Mouse (Mus musculus): ENCODE measurements around the gene Rcan2. TPM values are rescaled to one million over a fixed set of nuclear protein-coding genes. Genes with fewer than 3 reads are reported as not detected.

Rcan2 gene
- polyA plus RNA-seq, 1 experiment from 2014 or later, result 62.3 TPM

DNA sequence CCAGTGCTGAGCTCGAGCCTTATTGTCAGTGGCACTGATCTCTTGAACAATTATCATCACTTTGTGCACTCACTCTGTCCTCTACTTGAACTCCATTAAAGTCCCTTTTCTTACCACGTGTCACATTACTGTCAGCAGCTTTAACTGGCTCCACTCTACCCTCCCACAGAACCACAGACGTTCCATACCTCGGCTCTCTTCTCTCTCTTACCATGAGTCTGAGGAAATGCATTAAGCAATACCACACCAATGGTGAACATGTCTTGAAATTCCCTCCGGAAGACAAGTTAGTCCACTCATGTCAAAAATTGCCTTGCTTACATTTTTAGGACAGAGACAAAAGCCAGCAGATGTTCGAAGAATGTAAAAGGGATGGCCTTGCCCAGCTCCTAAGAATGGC lies 267.7 kb downstream of the Rcan2 start:
- no peaks in the 10 kb centered on the region for H3K4me1 ChIP-seq (replicated peaks)
- H3K9me3 ChIP-seq, result no peaks in the 10 kb centered on the region
- no peak overlapping the region for H3K4me2 ChIP-seq (replicated peaks)
- no peaks in the 10 kb centered on the region for H3K36me3 ChIP-seq
- ATAC-seq, result no peak
- H3K9ac ChIP-seq (replicated peaks), result no peak overlapping the region
- no peak overlapping the region for H3K4me3 ChIP-seq (replicated peaks)
- H3K27ac ChIP-seq, result no peak overlapping the region
- WGBS, result 80% methylated on average over 6 of the region's 6 CpGs
- no peaks in the 10 kb centered on the region for H3K27me3 ChIP-seq

DNA sequence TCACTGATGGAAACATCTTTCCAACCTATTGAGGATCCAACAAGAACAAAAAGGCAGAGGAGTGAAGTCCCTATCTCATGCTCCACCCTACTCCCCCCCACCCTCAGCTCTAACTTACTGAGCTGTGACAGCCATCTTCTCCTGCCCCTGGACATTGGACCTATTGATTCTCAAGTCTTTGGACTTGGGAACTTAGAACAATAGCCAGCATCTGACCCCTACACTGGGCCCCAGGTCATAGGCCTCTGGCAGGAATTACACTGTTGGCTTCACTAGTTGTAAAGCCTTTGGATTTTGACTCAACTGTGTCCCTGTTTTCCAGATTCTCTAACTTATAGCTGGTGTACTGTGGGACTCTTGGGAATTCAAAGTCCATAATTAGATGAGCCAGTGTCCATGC lies 270.5 kb downstream of the Rcan2 start:
- Histone ChIP-seq H3K4me3 (replicated peaks) (no peak overlapping the region), H3K27ac (no peak overlapping the region), H3K9me3 (no peaks in the 10 kb centered on the region), H3K9ac (replicated peaks) (no peak overlapping the region), H3K36me3 (no peaks in the 10 kb centered on the region), H3K27me3 (no peaks in the 10 kb centered on the region), H3K4me1 (replicated peaks) (no peaks in the 10 kb centered on the region), H3K4me2 (replicated peaks) (no peak overlapping the region)
- no peak for ATAC-seq

DNA sequence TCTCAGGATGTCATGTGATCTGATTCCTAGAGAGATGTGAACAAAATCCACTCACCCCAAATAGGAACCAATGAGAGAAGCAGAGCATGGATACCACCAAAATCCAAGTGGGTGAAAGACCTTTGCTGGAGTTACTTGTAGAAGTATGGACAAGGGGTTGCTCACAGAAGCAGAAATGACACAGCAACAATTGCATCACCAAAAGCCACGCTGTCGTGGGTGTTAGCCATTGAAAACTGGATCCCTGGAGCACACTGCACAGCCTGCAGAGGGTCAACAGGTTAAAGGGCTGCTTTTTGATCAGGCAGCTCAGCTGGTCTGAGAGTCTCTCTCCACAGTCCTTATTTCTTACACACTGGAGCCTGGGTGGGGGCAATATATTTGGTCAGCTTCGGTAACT lies 274.4 kb downstream of the Rcan2 start:
- WGBS, result 81% methylated on average over 3 of the region's 3 CpGs
- peaks cover 9% of the 10 kb centered on the region for H3K4me1 ChIP-seq (replicated peaks)
- ATAC-seq, result no peak
- H3K27ac ChIP-seq, result no peak overlapping the region
- no peaks in the 10 kb centered on the region for H3K27me3 ChIP-seq
- H3K9ac ChIP-seq (replicated peaks), result no peak overlapping the region
- H3K36me3 ChIP-seq, result peaks cover 1% of the 10 kb centered on the region
- no peaks in the 10 kb centered on the region for H3K9me3 ChIP-seq
- no peak overlapping the region for H3K4me3 ChIP-seq (replicated peaks)
- H3K4me2 ChIP-seq (replicated peaks), result no peak overlapping the region

DNA sequence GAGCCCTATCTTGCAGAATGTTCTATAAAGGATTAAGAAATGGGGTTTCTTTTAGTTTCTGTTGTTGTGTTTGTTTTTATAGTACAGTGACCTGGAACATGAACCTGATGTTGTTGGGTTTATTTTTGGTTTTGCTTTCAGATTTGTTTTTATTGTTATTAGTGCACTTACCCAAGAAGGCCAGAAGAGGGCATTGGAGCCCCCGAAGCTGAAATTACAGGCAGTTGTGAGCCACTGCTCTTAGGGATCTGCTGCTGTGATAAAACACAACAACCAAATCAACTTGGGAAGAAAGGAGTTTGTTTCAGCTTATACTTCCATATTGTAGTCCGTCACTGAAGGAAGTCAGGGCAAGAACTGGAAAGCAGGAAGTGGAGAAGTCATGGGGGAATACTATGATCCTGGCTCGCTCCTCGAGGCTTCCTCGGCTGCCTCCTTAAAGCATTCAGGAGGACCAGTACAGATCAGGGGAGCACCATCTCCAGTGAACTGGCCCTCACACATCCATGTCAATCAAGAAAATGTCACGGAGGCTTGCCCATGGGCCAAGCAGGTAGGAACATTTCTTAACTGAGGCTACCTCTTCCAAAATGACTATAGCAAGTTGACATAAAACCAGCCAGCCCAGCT lies 275.0 kb downstream of the Rcan2 start:
- Histone ChIP-seq H3K27me3 (no peaks in the 10 kb centered on the region), H3K27ac (no peak overlapping the region), H3K36me3 (peaks cover 7% of the 10 kb centered on the region), H3K4me1 (replicated peaks) (peaks cover 9% of the 10 kb centered on the region), H3K4me2 (replicated peaks) (no peak overlapping the region), H3K4me3 (replicated peaks) (no peak overlapping the region), H3K9me3 (no peaks in the 10 kb centered on the region), H3K9ac (replicated peaks) (no peak overlapping the region)
- no peak for ATAC-seq
- WGBS, result 56% methylated on average over 6 of the region's 6 CpGs

DNA sequence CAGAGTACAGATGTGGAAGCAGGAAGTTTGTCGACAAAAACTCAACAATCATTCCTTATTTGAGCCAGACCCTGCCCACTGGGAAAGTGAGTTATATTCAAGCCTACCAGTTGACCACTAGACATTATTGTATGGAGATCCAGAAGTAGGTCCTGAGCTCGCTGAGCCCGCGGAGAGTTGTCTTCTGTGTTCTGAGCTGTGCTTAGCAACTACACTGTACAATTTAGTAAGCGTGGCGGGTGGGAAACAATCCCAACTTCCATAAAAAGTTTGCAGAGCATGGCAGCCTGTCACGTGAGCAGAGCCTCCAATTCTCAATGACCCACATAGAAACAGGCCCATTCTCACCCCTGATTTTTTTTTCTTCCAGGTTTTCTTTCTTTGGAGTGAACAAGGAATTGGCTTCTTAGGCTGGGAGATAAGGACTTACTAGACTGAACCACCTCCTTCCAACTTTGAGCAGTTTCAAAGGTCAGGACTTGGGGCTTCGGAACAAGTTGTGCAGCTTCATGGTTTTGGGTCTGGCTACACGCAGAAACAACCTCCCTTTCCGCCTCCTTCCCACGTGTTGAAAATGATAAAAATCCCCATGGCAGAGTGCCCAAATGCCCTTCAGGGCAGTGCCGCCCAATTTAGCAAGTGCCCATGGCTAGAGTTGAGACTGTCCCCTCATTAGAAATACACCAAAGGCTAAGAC lies 276.1 kb downstream of the Rcan2 start:
- peaks cover 19% of the 10 kb centered on the region for H3K4me1 ChIP-seq (replicated peaks)
- H3K4me3 ChIP-seq (replicated peaks), result no peak overlapping the region
- WGBS, result 84% methylated on average over 12 of the region's 12 CpGs
- H3K4me2 ChIP-seq (replicated peaks), result no peak overlapping the region
- no peaks in the 10 kb centered on the region for H3K27me3 ChIP-seq
- no peak overlapping the region for H3K9ac ChIP-seq (replicated peaks)
- H3K9me3 ChIP-seq, result no peaks in the 10 kb centered on the region
- H3K36me3 ChIP-seq, result peaks cover 18% of the 10 kb centered on the region
- H3K27ac ChIP-seq, result no peak overlapping the region
- ATAC-seq, result no peak

DNA sequence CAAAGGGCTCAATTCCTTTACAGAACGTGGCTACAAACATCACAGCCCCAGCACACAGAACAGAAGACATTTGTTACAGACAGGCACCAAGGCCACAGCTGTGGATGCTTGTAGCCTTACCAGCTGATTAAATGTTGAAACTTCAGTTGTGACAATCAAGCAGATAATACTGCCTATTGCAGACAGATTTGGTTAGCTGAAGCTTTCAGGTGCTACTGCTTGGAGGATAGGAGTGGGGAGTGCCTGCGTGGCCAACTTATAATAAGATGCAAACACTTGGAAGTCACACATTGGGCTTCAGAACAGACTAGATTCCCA lies 276.7 kb downstream of the Rcan2 start:
- ATAC-seq, result no peak
- Histone ChIP-seq H3K9me3 (no peaks in the 10 kb centered on the region), H3K4me1 (replicated peaks) (peaks cover 21% of the 10 kb centered on the region), H3K4me3 (replicated peaks) (no peak overlapping the region), H3K9ac (replicated peaks) (no peak overlapping the region), H3K4me2 (replicated peaks) (no peak overlapping the region), H3K27me3 (no peaks in the 10 kb centered on the region), H3K27ac (no peak overlapping the region), H3K36me3 (peaks cover 23% of the 10 kb centered on the region)
- 72% methylated on average over 2 of the region's 2 CpGs for WGBS

DNA sequence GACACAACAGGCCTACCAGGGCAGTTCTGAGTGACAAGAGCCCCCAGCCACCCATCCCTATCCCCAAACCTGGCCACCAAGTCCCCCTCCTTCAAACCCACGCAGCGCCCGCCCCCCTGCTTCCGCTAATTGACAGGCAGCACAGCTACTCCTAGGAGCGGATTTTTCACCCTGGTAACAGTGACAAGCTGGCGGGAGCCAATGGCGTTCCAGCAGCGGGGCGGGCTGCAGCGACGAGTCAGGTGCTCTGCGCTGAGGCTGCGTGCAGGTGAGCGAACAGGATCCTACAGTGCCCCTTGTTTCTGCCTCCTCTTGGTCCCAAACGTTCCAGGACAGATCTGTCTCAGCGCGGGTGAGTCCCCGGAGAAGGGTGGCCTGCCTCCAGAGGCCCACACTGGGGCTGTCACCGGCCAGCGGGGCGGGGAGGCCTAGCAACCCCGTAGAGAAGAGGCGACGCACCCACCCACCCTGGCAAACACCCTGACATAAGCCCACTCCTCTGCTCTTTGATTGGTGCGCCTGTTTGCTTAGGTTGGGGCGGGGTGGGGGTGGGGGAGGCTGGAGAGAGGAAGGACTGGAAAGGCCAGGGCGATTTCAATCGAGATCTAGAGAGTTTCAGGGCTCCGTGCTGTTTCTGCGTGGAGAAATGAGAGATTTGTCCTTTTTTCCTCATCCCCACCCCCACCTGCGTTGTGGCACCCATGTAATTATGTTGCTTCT lies 277.6 kb downstream of the Rcan2 start, which contains the start of gene Enpp5:
Gene Enpp5 (plus strand): TSS at position 183 of the 720 bp plus-strand sequence.
- H3K9ac ChIP-seq (replicated peaks), result peak within 1 kb of the TSS; percentile 81
- peaks cover 24% of the 10 kb centered on the region for H3K4me1 ChIP-seq (replicated peaks)
- no peaks in the 10 kb centered on the region for H3K9me3 ChIP-seq
- H3K27ac ChIP-seq, result peak within 1 kb of the TSS; percentile 89
- H3K4me3 ChIP-seq (replicated peaks), result peak within 1 kb of the TSS; percentile 70
- peak within 1 kb of the TSS; percentile 70 for H3K4me2 ChIP-seq (replicated peaks)
- WGBS, result under 1% methylated on average over 31 of the region's 31 CpGs
- peaks cover 33% of the 10 kb centered on the region for H3K36me3 ChIP-seq
- H3K27me3 ChIP-seq, result no peaks in the 10 kb centered on the region
- peak; percentile 99 for ATAC-seq

DNA sequence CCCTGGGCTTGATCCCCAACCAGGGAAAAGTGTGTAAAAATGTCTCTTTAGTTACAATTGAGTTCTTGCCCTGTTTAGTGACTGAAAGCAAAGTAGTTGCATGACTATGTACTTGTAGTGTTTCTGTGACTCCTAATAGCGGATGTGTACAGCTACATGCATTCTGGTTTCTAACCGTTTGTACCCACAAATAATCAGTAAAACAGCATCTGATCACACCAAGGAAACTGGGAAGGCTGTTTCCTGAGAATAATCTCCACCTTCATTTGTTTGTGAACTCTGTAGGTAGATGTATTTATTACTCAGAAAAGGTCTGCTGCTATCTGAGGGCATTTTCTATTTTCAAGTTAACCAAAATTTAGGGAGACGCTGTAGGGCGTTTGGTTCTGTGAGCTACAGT lies 282.0 kb downstream of the Rcan2 start:
- H3K4me1 ChIP-seq (replicated peaks), result peaks cover 24% of the 10 kb centered on the region
- no peak overlapping the region for H3K4me2 ChIP-seq (replicated peaks)
- H3K27me3 ChIP-seq, result no peaks in the 10 kb centered on the region
- no peak overlapping the region for H3K9ac ChIP-seq (replicated peaks)
- H3K36me3 ChIP-seq, result peaks cover 65% of the 10 kb centered on the region
- no peak for ATAC-seq
- H3K27ac ChIP-seq, result no peak overlapping the region
- WGBS, result 96% methylated on average over 4 of the region's 4 CpGs
- no peaks in the 10 kb centered on the region for H3K9me3 ChIP-seq
- H3K4me3 ChIP-seq (replicated peaks), result no peak overlapping the region

DNA sequence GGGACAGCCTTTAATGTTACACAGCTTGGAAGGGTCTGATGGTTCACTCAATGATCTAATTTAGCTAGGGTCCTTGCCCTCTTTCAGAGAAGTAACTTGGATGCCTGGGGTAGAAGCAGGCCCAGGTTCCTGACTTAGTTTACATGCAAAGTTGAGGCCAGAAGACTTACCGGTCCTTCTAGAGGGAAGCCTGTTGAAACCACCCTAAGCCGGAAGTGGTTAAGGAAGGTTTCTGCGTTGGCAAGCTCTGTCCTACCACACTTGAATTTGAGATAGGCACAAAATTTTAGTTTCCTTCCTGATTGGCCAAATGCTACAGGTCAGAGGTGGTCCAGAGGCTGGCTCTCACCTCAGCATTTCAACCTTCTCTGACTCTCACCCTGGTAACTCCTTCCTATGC lies 287.1 kb downstream of the Rcan2 start:
- ATAC-seq, result no peak
- Histone ChIP-seq H3K9me3 (no peaks in the 10 kb centered on the region), H3K4me3 (replicated peaks) (no peak overlapping the region), H3K4me1 (replicated peaks) (0 out of 2 replicates have a peak, but pooled peaks cover 3% of the 10 kb centered on the region), H3K36me3 (peaks cover 47% of the 10 kb centered on the region), H3K27ac (no peak overlapping the region), H3K27me3 (no peaks in the 10 kb centered on the region), H3K9ac (replicated peaks) (no peak overlapping the region), H3K4me2 (replicated peaks) (no peak overlapping the region)
- WGBS, result 92% methylated on average over 3 of the region's 3 CpGs

Other genes starting within 250 kb of the Rcan2 start
- gene Pla2g7, start 233.3 kb upstream of the Rcan2 start, polyA plus RNA-seq (2015; fragmentation: Nextera tagmentation; extraction: Ambion mirVana), result 7.3 and 8.2 TPM in 2 replicates
- 0.30 and 0.59 TPM in 2 replicates for gene Tdrd6, start 171.1 kb upstream of the Rcan2 start, polyA plus RNA-seq (2015; fragmentation: Nextera tagmentation; extraction: Ambion mirVana)
- gene Slc25a27, start 134.1 kb upstream of the Rcan2 start, polyA plus RNA-seq (2015; fragmentation: Nextera tagmentation; extraction: Ambion mirVana), result 120 and 121 TPM in 2 replicates
- gene Cyp39a1, start 133.9 kb upstream of the Rcan2 start, polyA plus RNA-seq (2015; fragmentation: Nextera tagmentation; extraction: Ambion mirVana), result 18.7 and 18.9 TPM in 2 replicates